Mouse (Mus musculus) ovary, postnatal 36 days (tissue): ENCODE measurements around the gene Spire2.
A peak's percentile ranks its signal among the peaks of the same experiment; 100 is the strongest.
"Not testable (repeated sequence)": the region's sequence is repeated elsewhere in the genome, so short reads cannot be mapped to it uniquely, and the experiment has no call there.

Source experiments
- DNase-seq: peaks from one replicate; pipeline ENCODE4 v3.0.0; 2022; ENCODE audit warnings: low spot score, mixed read lengths

The Spire2 gene

DNA sequence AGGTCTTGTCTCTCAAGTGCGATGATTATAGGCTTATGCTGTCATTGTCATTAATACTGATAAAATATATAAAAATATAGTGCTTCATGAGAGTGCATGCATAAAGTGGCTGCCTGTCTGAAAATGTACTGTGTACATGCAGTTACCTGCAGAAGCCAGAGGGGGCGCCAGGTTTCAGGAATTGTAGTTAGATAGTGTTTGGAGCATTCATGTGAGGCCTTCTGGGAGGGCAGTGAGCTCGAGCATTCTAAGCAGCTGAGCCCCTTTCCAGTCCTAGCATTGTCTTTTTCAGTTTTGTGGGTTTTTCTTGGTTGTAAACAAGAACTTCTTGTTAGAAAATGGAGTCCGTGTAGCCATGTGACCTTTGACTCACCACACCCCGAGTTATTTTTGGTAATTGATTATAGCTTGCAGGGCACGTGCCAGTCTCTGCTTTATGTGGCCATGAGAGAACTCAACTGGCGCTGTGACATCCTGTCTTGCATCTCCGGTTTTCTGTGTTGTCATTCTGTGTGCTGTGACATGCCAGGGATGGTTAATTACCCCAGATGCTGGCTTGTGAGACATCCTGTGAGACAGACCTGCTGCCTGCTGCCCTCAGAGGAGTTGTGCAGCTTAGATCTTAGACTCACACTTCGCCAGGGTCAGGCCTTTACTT lies 52.5 kb downstream of the Spire2 start:
- DNase-seq = no peak

- DNase-seq = no peak
These were observed 54.5 kb downstream of the Spire2 start for GRCm38 (mm10) chr8:123387041-123387440.

DNA sequence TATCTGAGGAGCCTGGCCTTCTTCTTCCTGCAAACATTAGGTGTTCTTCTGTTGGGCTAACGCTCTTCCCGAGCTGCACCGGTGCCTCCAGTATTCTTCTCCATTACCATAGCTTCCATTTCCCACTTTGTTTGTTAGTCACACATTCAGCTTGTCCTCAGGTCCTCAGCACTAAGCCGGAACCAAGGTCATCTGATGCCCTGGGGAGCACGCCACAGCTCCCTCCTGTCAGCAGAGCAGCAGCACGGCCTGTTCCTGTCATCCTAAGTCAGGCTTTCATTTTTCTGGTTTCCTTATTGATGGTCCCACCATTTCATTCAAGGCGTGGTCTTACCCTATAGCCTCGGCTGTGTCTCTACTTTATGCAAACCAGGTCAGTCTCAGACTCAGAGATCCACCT lies 55.3 kb downstream of the Spire2 start:
- DNase-seq = no peak

DNA sequence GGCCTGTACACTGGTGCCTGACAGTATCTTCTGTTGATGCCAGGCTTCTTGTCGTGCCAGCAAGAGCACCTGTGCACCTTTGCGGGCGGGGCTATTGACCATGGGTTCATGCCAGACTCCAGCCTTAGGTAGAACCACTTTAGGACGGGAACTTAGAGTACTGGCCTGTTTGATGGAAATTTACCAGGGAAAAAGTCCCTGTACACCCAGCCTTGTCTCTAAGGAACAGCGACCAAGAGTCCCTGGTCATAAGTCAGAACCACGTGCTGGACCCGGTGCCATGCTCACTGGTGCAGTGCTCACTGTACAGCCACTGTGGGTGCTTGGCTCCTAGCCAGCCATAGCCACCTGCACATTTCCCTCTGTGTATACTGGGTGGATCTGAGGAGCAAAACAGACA lies 56.5 kb downstream of the Spire2 start:
- DNase-seq = no peak

DNA sequence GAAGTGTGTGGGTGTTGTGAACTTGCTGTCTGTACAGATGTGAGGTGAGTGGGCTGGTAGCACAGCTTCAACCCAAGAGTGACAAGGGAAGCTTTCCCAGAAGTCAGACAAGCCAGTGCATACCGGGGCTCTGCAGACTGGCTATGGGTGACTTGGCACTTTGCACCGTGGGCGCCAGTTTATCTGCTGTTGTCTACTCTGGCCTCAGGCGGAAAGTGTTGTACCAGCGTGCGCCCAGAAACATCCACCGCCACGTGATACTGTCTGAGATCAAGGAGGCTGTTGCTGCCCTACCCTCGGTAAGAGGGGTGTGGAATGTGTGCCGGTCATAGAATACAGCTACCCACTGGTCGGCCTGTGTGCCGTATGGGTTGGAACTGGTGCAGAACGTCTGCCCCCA lies 65.8 kb downstream of the Spire2 start:
- no peak for DNase-seq

DNA sequence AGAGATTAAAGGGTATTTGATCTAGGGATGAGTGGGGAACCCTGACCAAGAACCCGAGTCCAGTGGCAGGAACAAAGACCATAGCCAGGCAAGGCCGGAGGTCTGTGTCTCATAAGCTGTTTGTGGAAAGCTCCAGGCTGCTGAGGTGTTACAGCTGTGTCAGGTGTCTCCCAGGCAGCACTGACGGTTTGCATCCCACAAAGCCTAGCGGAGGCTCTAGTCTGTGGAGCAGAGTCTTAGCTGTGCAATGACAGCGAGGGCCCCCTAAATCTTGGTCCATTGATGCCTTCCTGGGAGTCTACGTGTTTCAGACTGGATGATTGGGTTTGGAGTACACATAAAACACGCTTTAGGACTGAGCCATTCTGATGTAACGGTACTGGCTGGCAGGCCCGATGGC lies 69.4 kb downstream of the Spire2 start:
- DNase-seq = no peak

- no peak for DNase-seq
These were observed 70.3 kb downstream of the Spire2 start for GRCm38 (mm10) chr8:123402730-123403326.

DNA sequence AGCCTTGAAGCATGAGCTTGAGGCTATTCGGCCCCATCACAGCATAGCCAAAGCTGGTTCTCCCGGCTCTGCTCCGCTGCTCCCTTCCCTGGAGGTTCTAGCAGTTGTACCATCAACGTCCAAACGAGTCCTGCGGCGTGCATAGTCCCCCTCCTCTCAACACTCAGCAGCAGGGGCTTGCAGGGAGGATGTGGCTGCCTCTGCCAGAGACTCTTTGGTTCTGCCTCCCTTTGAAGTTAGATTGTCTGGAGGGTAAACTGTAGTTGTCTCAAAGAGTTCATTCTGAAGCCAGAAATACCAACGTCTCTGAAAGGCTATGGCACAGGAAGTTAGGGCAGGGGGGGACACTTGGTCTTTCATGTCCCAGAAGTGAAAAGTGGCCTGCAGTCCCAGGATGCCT lies 72.0 kb downstream of the Spire2 start:
- no peak for DNase-seq

DNA sequence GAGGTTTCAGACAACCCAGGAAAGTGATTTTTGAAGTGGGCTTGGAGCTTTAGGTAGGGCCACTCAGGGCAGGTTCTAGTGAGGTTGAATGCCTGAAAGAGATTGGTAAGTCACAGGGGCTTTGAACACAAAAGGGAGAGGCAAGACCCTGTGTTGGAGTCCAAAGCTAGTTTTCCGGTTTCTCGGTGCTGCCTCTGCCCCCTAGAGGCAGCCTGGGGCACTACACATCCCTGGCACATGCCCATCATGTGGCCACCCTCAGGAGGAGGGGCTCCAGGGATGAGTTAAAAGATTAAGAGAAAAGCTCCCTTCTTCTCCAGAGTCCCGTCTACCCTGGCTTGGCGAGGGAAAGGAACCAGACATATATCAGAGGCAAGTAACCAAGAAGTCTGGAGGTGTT lies 74.3 kb downstream of the Spire2 start, which contains the start of gene Mc1r:
Gene Mc1r (plus strand): TSS at position 322 of the 400 bp plus-strand sequence.
- peak; percentile 54 for DNase-seq

DNA sequence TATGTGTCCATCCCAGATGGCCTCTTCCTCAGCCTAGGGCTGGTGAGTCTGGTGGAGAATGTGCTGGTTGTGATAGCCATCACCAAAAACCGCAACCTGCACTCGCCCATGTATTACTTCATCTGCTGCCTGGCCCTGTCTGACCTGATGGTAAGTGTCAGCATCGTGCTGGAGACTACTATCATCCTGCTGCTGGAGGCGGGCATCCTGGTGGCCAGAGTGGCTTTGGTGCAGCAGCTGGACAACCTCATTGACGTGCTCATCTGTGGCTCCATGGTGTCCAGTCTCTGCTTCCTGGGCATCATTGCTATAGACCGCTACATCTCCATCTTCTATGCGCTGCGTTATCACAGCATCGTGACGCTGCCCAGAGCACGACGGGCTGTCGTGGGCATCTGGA lies 75.1 kb downstream of the Spire2 start:
- no peak for DNase-seq

DNA sequence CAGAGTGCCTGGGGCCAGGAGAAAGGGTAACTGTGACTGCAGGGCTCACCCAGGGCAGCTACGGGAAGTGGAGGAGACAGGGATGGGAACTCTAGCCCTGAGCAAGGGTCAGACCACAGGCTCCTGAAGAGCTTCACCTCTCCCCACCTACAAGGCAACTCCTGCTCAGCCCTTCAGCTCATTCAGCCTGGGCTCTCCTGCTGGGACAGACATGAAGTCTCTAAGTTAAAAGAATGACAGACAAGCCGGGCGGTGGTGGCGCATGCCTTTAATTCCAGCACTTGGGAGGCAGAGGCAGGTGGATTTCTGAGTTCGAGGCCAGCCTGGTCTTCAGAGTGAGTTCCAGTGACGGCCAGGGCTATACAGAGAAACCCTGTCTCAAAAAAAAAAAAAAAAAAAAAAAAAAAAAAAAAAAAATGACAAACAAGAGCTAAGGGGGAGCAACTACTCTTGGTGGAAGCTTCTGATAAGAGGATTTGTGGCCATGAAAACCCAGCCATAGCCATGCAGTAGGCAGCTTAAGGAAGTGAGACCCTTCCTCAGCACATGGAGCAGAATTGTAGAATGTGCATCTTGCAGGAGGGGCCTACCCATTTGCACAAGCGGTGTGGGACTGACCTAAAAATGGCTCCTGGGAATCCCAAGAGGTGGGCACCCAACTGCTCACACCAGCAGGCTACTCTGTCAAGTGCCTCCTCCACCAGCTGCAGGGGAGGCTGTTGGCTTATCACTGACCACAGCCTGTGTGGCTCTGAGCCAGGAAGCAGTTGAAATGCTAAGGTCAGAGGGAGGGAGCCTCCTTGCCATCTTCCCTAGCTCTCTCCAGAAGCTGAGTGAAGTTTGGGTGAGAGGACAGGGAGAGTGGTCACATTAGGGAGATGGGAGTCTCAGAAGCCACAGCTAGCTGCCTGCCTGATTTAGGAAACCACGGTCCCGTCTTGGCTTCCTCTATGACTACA lies 76.4 kb downstream of the Spire2 start:
- DNase-seq = peak; percentile 55

- no peak for DNase-seq
These were observed 77.6 kb downstream of the Spire2 start for GRCm38 (mm10) chr8:123410049-123410587.

GRCm38 (mm10) chr8:123410788-123411187 lies 78.3 kb downstream of the Spire2 start:
- no peak for DNase-seq

GRCm38 (mm10) chr8:123411246-123411645 lies 78.7 kb downstream of the Spire2 start, which contains the start of gene Tubb3:
Gene Tubb3 (plus strand): TSS chr8:123411424.
- peak; percentile 70 for DNase-seq

GRCm38 (mm10) chr8:123411781-123412327 lies 79.3 kb downstream of the Spire2 start:
- DNase-seq = no peak

DNA sequence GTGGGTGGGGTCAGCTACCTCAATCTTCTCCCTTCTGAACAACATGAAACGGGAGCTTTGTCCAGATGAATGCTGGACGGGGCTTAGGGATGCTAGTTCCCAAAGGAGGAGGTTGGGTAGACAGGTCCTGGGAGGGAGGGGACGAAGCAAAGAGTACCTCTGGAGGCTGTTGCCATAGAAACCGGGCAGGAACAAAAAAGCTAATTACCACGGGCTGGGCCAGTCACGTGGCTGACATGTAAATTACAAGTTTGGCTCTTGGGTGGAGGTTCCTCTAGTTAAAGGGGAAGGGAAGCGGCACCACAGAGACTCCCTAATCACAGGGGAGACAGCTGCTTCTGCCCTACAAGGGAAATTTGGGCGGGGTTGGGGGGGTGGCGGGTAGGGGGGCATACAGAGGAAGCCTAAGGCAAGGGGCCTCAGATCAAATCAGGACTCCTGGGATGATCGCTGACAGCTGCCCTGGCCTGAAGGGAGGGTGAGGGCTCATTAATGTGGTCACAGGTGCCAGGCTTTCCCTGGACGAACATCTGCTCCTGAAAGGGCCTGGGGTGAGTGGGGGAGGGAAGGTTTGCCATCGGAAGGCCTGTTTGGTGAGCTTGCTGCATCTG lies 80.2 kb downstream of the Spire2 start:
- no peak for DNase-seq

DNA sequence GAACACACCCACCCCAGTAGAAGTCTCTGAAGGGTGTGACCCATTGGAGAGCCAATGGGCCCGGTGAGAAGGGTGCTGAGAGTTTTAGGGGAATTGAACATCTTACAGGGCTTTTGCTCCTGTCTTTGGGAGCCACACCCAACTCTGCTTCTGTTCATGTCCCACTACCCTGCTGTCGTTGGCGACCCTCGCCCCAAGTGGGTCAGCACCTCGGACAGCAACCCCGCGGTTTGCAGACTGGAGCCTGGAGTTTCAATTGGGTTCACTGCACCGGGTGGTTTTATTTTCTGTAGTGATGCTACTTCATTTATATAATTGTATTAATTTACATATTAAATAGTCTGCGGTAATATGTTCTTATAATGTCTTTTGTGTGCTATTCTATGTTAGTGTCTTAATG lies 81.7 kb downstream of the Spire2 start:
- DNase-seq = no peak

DNA sequence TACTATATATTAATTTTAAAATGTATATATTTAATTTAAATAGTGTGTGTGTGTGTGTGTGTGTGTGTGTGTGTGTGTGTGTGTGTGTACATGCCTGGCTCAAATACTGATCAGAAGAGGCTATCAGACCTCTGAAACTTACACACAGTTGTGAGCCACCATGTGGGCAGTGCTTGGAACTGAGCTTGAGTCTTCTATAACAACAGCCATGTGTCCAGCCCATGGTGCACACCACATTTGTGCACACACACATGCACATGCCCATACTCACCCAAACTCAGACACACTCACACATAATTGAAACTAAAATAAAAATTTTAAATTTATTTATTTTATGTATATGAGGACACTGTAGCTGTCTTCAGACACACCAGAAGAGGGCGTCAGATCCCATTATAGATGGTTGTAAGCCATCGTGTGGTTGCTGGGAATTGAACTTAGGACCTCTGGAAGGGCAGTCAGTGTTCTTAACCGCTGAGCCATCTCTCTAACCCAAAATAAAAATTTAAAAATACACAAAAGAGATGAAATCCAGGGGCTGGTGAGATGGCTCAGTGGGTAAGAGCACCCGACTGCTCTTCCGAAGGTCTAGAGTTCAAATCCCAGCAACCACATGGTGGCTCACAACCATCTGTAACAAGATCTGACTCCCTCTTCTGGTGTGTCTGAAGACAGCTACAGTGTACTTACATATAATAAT lies 82.6 kb downstream of the Spire2 start:
- not testable (repeated sequence) for DNase-seq

- DNase-seq = no peak
These were observed 83.7 kb downstream of the Spire2 start for GRCm38 (mm10) chr8:123415967-123416943.
